Mouse (Mus musculus) layer of hippocampus, postnatal 14 days (tissue): ENCODE measurements around the gene Tmem126b. TPM values are rescaled to one million over a fixed set of nuclear protein-coding genes. Genes with fewer than 3 reads are reported as not detected.

ENCODE experiments used
- DNase-seq, 2 experiments: peaks; one replicate each; pipeline ENCODE4 v3.0.0; 2021 to 2022; ENCODE audit warnings: low spot score in 2 of 2, mixed read lengths in 1 of 2
- total RNA-seq, 2 experiments: library from RNA; stranded (reverse); gene quantifications; 2 replicates each; pipeline ENCODE4 v1.2.3; 2021

Gene Tmem126b
- total RNA-seq, 2 experiments from 2014 or later: 22.2 to 25.7 TPM

GRCm38 (mm10) chr7:90426020-90427001 lies 49.5 kb downstream of the Tmem126b start, which contains the start of gene Ccdc89:
Gene Ccdc89, plus strand, starts transcription at chr7:90426577.
- peak; percentile 67 to 88 for DNase-seq

Other genes starting within 250 kb of the Tmem126b start
- not detected for gene Ccdc83, start 210.2 kb downstream of the Tmem126b start, total RNA-seq
- gene Sytl2, start 173.7 kb downstream of the Tmem126b start, total RNA-seq: 10 to 100 TPM; 36.6 to 45.3 TPM
- under 1 TPM; 0.83 to 0.97 TPM for gene Ccdc89, start 49.4 kb downstream of the Tmem126b start, total RNA-seq
- 10 to 100 TPM; 70.6 to 83.1 TPM for gene Crebzf, start 33.3 kb downstream of the Tmem126b start, total RNA-seq
- 10 to 100 TPM; 42.4 to 44.7 TPM for gene Tmem126a, start 18.8 kb downstream of the Tmem126b start, total RNA-seq
- 100 to 1,000 TPM; 273 to 318 TPM for gene Dlg2, start 671 bp upstream of the Tmem126b start, total RNA-seq